Mouse (Mus musculus) hindbrain, embryonic 15.5 days (tissue): ENCODE measurements around the gene Begain. TPM values are rescaled to one million over a fixed set of nuclear protein-coding genes. Genes with fewer than 3 reads are reported as not detected.

Experiments
- ATAC-seq: fragments of 200-750 bp; cut with Nextera tagmentation; 2 replicates; pipeline ENCODE4 v1.8.0; 2017; ENCODE audit warnings: low read depth, moderate number of reproducible peaks, moderate TSS enrichment; ENCODE audit not compliant: low FRiP score
- H3K27ac ChIP-seq: fragments of 300-500 bp; sonication (generic); replicated peaks from 2 replicates; pipeline ENCODE4 v1.5.1; 2015; ENCODE audit warnings: mild to moderate bottlenecking, inconsistent platforms
- H3K27me3 ChIP-seq: fragments of 300-500 bp; sonication (generic); 2 replicates; pipeline ENCODE4 v1.6.1; 2015; ENCODE audit warnings: control low read depth, inconsistent platforms
- H3K36me3 ChIP-seq: fragments of 300-500 bp; sonication (generic); 2 replicates; pipeline ENCODE4 v1.6.1; 2015; ENCODE audit warnings: control low read depth, inconsistent platforms
- H3K4me1 ChIP-seq: fragments of 300-500 bp; sonication (generic); replicated peaks from 2 replicates; pipeline ENCODE4 v1.6.1; 2015; ENCODE audit warnings: control low read depth, inconsistent platforms
- H3K4me2 ChIP-seq: fragments of 300-500 bp; sonication (generic); 2 replicates; pipeline ENCODE4 v1.6.1; 2015; ENCODE audit warnings: moderate library complexity, mild to moderate bottlenecking, inconsistent platforms
- H3K4me3 ChIP-seq: fragments of 300-500 bp; sonication (generic); 2 replicates; pipeline ENCODE4 v1.5.1; 2015; ENCODE audit warnings: mild to moderate bottlenecking, inconsistent platforms
- H3K9ac ChIP-seq: fragments of 300-500 bp; sonication (generic); 2 replicates; pipeline ENCODE4 v1.6.1; 2015; ENCODE audit warnings: inconsistent platforms
- H3K9me3 ChIP-seq: fragments of 300-500 bp; sonication (generic); 2 replicates; pipeline ENCODE4 v1.6.1; 2016; ENCODE audit warnings: control low read depth, inconsistent platforms
- WGBS: fragments of 180-500 bp; shearing (Covaris S2); methylation state at CpG from one replicate; pipeline ENCODE4 v1.1.7; 2015; 5-methylcytosine and 5-hydroxymethylcytosine counted together
- polyA plus RNA-seq: library from polyadenylated mRNA; unstranded; fragments of >200 nt; fragmentation: Nextera tagmentation; extraction: Ambion mirVana; gene quantifications from 2 replicates; pipeline ENCODE4 v1.2.1, GENCODE M21; 2015

The Begain gene
- polyA plus RNA-seq, 1 experiment from 2014 or later, result 37.3 TPM

DNA sequence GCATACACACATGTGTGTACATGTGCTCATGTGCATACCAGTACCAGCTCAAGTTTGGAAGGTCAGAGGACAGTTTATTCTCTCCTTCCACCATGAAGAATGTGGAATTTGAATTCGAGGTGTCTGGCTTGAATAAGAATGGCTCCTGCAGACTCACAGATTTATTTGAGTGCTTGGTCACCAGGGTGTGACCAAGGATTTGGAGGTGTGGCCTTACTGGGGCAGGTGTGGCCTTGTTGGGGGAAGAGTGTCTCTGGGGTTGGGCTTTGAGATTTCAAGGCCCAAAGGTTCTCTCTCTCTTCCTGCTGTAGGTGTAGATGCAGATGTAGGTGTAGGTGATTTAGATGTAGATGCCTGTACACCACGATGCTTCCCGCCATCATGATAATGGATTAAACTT lies 15.5 kb upstream of the Begain start:
- Histone ChIP-seq H3K4me3 (no peak overlapping the region), H3K9me3 (no peaks in the 10 kb centered on the region), H3K36me3 (no peaks in the 10 kb centered on the region), H3K4me1 (peaks cover 12% of the 10 kb centered on the region), H3K27me3 (no peaks in the 10 kb centered on the region), H3K9ac (no peak overlapping the region), H3K27ac (no peak overlapping the region), H3K4me2 (no peak overlapping the region)
- ATAC-seq, result no peak
- 92% methylated on average over 3 of the region's 3 CpGs for WGBS

DNA sequence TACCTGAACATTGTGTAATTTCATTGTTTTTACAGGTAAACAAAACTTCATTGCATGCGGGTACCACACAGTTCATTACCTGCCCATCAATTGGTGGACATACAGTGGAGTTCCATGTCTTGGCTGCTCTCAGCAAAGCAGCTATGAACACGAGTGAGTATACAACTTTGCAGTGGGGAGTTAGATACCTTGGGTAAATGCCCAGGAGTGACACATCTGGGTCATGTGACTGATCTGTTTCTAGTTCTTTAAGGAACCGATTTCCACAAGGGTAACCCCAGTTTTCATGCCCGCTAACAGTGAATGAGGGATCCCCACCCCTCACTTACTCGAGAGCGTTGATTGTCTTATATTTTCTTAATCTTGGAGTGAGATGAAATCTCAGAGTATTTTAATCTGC lies 9.0 kb upstream of the Begain start:
- Histone ChIP-seq H3K9ac (no peak overlapping the region), H3K36me3 (no peaks in the 10 kb centered on the region), H3K27me3 (no peaks in the 10 kb centered on the region), H3K4me2 (no peak overlapping the region), H3K4me1 (no peaks in the 10 kb centered on the region), H3K4me3 (no peak overlapping the region), H3K27ac (no peak overlapping the region), H3K9me3 (no peaks in the 10 kb centered on the region)
- ATAC-seq, result no peak
- WGBS, result 88% methylated on average over 6 of the region's 6 CpGs

DNA sequence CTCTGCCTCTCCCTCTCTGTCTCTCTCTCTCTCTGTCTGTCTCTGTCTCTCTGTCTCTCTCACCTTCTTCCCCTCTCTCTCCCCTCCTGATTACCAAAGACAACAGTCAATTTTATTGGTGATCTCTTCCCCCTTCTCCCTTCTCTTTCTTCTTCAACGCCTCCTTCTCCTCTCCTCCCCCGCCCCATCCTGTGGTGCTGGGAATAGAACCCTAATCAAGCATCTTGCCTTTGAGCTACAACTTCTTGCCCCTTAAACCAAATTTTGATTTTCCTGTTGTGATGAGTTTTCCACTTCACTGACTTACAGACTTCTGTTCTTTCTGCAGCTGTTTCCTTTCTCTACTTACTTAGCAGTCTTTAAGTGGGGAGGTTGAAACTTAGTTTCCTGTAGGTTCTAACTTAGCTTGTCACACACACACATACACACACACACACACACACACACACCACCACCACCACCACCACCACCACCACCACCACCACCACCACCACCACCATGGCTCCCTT lies 6.8 kb upstream of the Begain start:
- Histone ChIP-seq H3K36me3 (no peaks in the 10 kb centered on the region), H3K9ac (no peak overlapping the region), H3K4me2 (no peak overlapping the region), H3K4me3 (no peak overlapping the region), H3K27me3 (no peaks in the 10 kb centered on the region), H3K4me1 (no peaks in the 10 kb centered on the region), H3K27ac (no peak overlapping the region), H3K9me3 (no peaks in the 10 kb centered on the region)
- 88% methylated on average over 2 of the region's 2 CpGs for WGBS
- no peak for ATAC-seq

DNA sequence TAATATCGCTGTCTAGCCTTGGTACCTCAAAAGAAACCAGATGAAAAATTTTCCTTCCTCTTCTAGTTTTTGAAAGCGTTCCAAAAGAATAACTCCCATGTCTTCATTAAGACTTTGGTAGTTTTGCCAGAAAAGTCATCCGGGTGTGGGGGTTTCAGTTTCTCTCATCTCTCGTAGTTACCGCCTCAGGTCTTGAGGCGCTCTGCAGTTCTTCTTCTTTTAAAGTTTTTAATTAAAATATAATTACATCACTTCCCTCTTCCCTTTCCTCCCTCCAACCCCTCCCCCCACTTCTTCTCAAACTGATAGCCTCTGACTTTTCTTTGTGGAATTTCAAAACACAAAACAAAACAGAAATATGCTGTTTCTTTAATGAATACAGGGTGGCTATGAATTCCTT lies 6.1 kb upstream of the Begain start:
- Histone ChIP-seq H3K4me1 (no peaks in the 10 kb centered on the region), H3K27ac (no peak overlapping the region), H3K36me3 (no peaks in the 10 kb centered on the region), H3K9me3 (no peaks in the 10 kb centered on the region), H3K4me2 (no peak overlapping the region), H3K9ac (no peak overlapping the region), H3K4me3 (no peak overlapping the region), H3K27me3 (no peaks in the 10 kb centered on the region)
- WGBS, result 90% methylated on average over 6 of the region's 6 CpGs
- no peak for ATAC-seq

DNA sequence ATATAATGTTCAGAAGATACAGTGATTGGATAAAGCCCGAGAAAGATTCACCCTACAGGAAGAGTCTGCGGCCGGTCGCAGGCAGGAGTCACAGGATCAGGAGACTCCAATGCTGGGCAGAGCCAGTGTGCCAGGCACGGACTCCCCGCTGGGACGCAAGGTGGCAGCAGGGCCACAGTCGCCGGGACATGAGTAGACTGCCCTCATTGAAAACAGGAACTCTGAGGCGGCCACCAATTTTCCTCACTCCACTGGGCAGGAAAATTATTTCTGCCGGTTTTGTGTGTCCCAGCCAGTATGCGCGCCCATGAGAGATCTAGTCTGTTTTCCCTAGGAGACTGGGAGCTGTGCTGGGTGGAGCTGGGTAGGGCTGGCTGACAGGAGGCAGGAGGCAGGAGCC lies 3.2 kb upstream of the Begain start:
- no peak overlapping the region for H3K4me3 ChIP-seq
- H3K27me3 ChIP-seq, result no peaks in the 10 kb centered on the region
- ATAC-seq, result no peak
- H3K36me3 ChIP-seq, result no peaks in the 10 kb centered on the region
- H3K9ac ChIP-seq, result no peak overlapping the region
- no peaks in the 10 kb centered on the region for H3K9me3 ChIP-seq
- H3K4me2 ChIP-seq, result no peak overlapping the region
- H3K27ac ChIP-seq, result no peak overlapping the region
- 74% methylated on average over 13 of the region's 13 CpGs for WGBS
- H3K4me1 ChIP-seq, result peaks cover 18% of the 10 kb centered on the region

DNA sequence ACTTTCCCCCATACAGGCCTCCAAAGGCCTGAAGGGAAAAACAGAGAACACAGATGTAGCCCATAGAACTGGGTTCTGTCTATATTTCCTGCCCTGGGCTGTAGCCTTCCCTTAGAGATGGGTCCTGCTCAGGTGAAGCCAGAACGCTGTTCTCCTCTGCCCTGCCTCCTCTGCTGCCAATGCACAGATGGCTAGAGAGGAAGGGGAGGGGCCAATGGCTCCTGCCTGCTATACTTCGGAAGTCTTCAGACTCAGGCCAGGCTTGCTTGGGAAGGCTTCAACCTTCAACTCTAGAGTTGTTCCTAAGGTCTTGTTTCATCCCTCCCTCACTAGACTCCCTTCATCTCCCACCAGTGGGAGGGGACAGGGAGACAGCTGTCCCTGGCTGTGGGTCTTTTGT lies 1.7 kb upstream of the Begain start:
- H3K4me1 ChIP-seq, result peaks cover 18% of the 10 kb centered on the region
- 56% methylated on average over 2 of the region's 2 CpGs for WGBS
- H3K9me3 ChIP-seq, result no peaks in the 10 kb centered on the region

DNA sequence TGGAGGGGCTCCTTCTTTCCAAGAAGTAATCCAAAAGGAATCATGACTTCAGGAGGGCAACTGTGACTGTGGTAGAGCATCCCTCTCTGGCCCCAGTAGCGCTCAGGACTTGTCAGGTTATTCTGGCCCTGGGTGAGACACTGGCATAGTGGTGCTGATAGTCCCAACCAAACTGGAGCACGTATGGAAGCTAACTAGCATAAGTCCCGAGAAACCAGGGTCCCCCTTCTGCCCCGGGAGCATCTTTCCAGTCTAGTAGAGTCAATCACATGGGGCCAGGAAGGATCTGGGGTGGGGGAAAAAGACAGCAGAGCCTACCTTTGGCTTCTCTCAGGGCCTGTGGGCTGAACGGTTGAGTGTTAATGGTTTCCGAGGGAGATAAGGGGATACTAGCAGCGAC lies 721 bp upstream of the Begain start:
- Histone ChIP-seq H3K4me3 (peak overlapping the region; percentile 64; the same call in 1 of the 2 replicates), H3K36me3 (no peaks in the 10 kb centered on the region), H3K9me3 (no peaks in the 10 kb centered on the region), H3K9ac (peak overlapping the region; percentile 78; the same call in 1 of the 2 replicates), H3K4me1 (peaks cover 18% of the 10 kb centered on the region), H3K27me3 (no peaks in the 10 kb centered on the region), H3K4me2 (peak overlapping the region; percentile 96), H3K27ac (no peak overlapping the region)
- ATAC-seq, result no peak
- WGBS, result 80% methylated on average over 7 of the region's 7 CpGs

More for the DNA sequence above, 1.7 kb upstream of the Begain start:
- H3K4me2 ChIP-seq, result no peak overlapping the region
- H3K27ac ChIP-seq, result no peak overlapping the region
- H3K36me3 ChIP-seq, result no peaks in the 10 kb centered on the region
- no peaks in the 10 kb centered on the region for H3K27me3 ChIP-seq
- no peak overlapping the region for H3K9ac ChIP-seq
- no peak for ATAC-seq
- H3K4me3 ChIP-seq, result no peak overlapping the region

DNA sequence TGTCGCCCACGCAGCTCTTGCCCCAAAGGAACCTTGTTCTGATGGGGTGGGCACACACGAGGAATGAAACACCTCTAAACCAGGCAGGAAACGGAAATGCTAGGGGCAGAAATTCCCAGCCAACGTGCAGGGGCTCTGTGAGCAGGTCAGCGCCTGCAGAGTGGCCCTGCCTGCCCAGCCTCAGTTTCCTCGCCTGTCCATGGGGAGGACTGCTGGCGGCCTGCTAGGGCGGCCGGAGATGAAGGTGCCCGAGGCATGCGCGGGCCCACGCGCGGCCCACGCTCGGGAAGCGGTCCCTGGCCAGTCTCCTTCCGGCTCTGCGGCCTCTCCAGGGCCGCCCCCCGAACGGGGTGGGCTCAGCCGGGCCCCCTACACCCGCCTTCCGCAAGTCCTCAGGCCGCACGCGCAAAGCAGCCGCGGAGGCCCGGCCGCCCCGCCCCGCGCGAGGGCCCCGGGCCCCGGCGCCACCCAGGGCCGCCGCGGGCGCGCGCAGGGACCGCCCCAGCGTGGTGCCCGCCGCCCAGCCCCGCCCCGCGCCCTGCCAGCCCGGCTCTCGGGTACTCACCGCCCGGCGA lies 369 bp downstream of the Begain start:
- ATAC-seq, result peak; percentile 92
- H3K9me3 ChIP-seq, result no peaks in the 10 kb centered on the region
- 2% methylated on average over 31 of the region's 59 CpGs for WGBS

DNA sequence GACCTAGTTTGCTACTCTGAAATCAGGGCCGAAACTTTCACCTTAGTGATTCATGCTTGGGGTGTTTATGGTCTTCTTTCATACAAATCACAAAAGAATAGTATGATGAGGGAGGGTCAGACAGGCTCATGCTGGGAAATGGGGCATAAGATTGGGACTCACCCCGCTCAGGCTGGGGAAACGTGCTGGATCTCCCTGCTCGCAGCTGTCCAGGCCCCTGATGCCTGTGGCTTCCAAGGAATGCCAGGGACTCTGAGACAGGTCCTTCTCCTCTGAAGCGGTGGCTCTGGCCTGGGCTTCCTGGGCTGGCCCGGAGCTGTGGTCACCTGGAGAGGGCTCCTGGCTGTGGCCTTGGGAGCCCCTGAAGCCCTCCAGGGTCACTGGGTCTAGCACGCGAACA lies 9.4 kb downstream of the Begain start:
- no peaks in the 10 kb centered on the region for H3K9me3 ChIP-seq
- WGBS, result 87% methylated on average over 8 of the region's 8 CpGs
- no peak overlapping the region for H3K27ac ChIP-seq
- no peaks in the 10 kb centered on the region for H3K36me3 ChIP-seq
- H3K4me2 ChIP-seq, result no peak overlapping the region
- no peak for ATAC-seq
- H3K9ac ChIP-seq, result no peak overlapping the region
- peaks cover 21% of the 10 kb centered on the region for H3K27me3 ChIP-seq
- no peak overlapping the region for H3K4me3 ChIP-seq
- peaks cover 7% of the 10 kb centered on the region for H3K4me1 ChIP-seq

More for the DNA sequence above, 369 bp downstream of the Begain start:
- Histone ChIP-seq H3K4me1 (peaks cover 18% of the 10 kb centered on the region), H3K27ac (peak overlapping the region; percentile 78), H3K27me3 (no peaks in the 10 kb centered on the region), H3K9ac (peak overlapping the region; percentile 78), H3K4me2 (peak overlapping the region; percentile 96), H3K36me3 (no peaks in the 10 kb centered on the region), H3K4me3 (peak overlapping the region; percentile 64)

DNA sequence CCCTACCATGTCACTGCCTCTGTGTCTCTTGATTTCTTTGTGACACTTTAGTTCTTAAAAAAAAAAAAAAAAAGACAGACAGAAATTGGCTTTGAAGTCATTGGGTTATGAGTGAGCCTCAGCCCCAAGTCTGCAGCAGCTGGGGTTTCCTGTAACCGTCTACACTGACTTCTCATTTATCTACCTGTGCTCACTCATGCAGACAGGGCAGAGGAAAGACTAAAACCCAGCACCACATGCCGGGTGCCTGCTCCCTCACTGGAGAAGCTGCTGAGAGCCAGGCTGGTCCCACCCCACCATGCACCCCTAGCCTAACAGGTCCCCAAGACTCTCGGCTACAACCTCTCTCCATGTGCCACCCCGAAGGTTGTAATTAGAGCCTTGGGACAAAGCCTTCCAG lies 10.3 kb downstream of the Begain start:
- Histone ChIP-seq H3K4me3 (no peak overlapping the region), H3K4me2 (no peak overlapping the region), H3K4me1 (peaks cover 16% of the 10 kb centered on the region), H3K9me3 (no peaks in the 10 kb centered on the region), H3K27ac (no peak overlapping the region), H3K27me3 (peaks cover 30% of the 10 kb centered on the region), H3K9ac (no peak overlapping the region), H3K36me3 (no peaks in the 10 kb centered on the region)
- ATAC-seq, result no peak
- whole genome bisulfite sequencing, result 81% methylated on average over 4 of the region's 4 CpGs

DNA sequence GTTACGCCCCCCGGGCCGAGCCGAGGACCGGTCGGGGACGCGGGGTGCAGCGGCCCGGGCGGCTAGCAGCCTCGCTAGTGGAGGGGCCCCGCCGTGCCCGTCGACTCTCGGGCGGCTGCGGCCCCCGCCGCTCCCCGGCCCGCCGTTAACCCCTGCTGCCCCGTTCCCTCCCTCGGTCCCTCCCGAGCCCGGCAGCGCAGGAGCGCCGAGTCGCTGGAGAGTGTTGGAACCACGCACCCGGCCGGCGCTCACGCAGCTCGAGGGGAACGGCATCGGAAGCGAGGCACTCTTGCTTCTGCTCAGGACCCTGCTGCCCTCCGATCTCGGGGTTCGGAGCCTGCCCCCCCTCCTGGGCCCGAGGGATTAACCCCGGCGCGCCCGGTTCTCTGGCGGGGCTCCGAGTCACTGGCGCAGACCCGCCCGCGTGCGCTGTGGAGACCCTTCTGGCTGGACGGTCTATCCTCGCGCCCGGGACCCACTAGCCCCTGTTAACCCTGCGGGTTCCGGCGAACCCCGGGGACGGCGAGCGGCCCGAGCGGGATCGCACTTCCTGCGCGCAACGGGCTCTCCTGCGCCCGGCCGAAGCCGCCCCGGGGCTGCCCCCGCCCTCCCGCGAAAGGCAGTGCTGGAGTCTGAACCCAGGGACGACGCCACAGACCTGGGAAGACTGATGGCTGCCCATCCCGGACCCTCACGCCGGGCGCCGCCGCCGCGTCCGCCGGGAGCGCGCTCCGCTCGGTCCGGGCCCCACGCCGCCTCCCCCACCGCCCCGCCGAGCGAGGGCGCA lies 14.8 kb downstream of the Begain start:
- Histone ChIP-seq H3K4me1 (peaks cover 23% of the 10 kb centered on the region), H3K27ac (no peak overlapping the region), H3K36me3 (no peaks in the 10 kb centered on the region), H3K9ac (peak overlapping the region; percentile 50), H3K9me3 (no peaks in the 10 kb centered on the region), H3K4me3 (peak overlapping the region; percentile 48), H3K4me2 (peak overlapping the region; percentile 91), H3K27me3 (peaks cover 54% of the 10 kb centered on the region)
- no peak; the same call in 1 of the 2 replicates for ATAC-seq
- under 1% methylated on average over 95 of the region's 105 CpGs for WGBS

DNA sequence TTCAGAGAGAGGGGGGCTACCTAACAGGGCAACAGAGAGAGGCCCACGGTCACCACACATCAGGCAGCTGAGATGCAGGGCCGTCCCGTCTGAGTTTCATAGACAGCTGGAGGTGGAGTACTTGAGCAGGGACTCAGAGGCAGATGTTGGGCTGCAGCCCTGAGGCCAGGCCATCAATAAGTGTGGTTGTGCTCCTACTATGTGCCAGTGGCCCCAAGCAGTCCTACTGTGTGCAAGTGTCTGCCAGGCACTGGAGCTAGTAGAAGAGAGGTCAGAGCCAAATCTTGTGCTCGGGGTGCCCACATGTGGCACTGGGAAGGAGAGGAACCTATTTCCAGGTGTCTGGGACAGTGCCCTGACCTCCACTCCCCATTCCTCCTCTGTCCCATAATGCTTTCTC lies 18.1 kb downstream of the Begain start:
- H3K36me3 ChIP-seq, result no peaks in the 10 kb centered on the region
- no peaks in the 10 kb centered on the region for H3K9me3 ChIP-seq
- ATAC-seq, result no peak
- no peak overlapping the region for H3K27ac ChIP-seq
- peaks cover 44% of the 10 kb centered on the region for H3K27me3 ChIP-seq
- H3K4me2 ChIP-seq, result no peak overlapping the region
- H3K4me3 ChIP-seq, result no peak overlapping the region
- peaks cover 23% of the 10 kb centered on the region for H3K4me1 ChIP-seq
- 89% methylated on average over 4 of the region's 4 CpGs for WGBS
- H3K9ac ChIP-seq, result no peak overlapping the region
